Mouse (Mus musculus): ENCODE results near the gene Itsn2. TPM values are rescaled to one million over a fixed set of nuclear protein-coding genes. Genes with fewer than 3 reads are reported as not detected.

The Itsn2 gene
- total and polyA plus RNA-seq, 3 experiments: 27.9 to 48.1 (median 44.4) TPM

DNA sequence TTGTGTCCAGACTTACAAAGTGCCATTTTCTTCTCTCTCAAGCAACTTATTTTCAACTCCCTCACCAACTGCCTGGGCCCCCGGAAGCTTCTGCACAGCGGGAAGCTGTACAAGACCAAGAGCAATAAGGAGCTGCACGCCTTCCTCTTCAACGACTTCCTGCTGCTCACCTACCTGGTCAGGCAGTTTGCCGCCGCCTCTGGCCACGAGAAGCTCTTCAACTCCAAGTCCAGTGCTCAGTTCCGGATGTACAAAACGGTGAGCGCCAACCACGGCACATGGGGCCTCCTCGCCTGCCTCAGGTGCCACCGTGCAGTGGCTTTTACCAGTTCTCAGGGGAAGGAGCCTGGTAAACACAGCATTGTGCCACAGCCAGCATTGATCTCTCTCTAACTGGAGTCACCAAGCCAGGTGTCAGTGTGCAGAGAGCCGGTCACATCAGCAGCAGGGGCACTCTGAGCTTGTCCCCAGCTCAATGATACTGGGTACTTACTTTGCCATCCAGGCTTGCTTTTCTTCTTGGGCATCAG, 115.1 kb downstream of the Itsn2 start:
- H3K27me3 ChIP-seq (replicated peaks): no peaks in the 10 kb centered on the region
- no peak overlapping the region for H3K27ac ChIP-seq (ENCODE audit: insufficient read depth, low read depth)
- H3K79me2 ChIP-seq (replicated peaks; ENCODE audit: control insufficient read depth, extremely low read depth, insufficient read depth, poor library complexity, severe bottlenecking): no peaks in the 10 kb centered on the region
- peaks cover 46 to 68% of the 10 kb centered on the region in 2 experiments for H3K36me3 ChIP-seq (replicated peaks in 1 of 2; ENCODE audit: control insufficient read depth in 1 of 2, insufficient read depth in 1 of 2, low read length in 1 of 2)
- H3K9me3 ChIP-seq (replicated peaks; ENCODE audit: low read length): no peaks in the 10 kb centered on the region
- dilution Hi-C loops (cut with MboI; ENCODE audit: extremely low pct_ligation_motif_present, extremely low pct_unique_long_range_greater_than_20kb, low sequenced_read_pairs) (no loop called here), in situ Hi-C loops (cut with MboI; ENCODE audit: low pct_ligation_motif_present, low pct_unique_long_range_greater_than_20kb, low sequenced_read_pairs) (no loop called here)
- TF ChIP-seq HCFC1 (IDR thresholded peaks at IDR 0.05; ENCODE audit: low read depth, low read length) (no peak), MAFK (IDR thresholded peaks at IDR 0.05; ENCODE audit: insufficient replicate concordance, low read length) (no peak), BHLHE40 (IDR thresholded peaks at IDR 0.05; ENCODE audit: low read depth, low read length) (no peak), ZKSCAN1 (IDR thresholded peaks at IDR 0.05; ENCODE audit: borderline replicate concordance, low read depth, low read length) (no peak), MAZ (IDR thresholded peaks at IDR 0.05; ENCODE audit: low read depth, low read length) (no peak), ZC3H11A (IDR thresholded peaks at IDR 0.05; ENCODE audit: low read depth, low read length) (no peak), GABPA (IDR thresholded peaks at IDR 0.05; ENCODE audit: insufficient replicate concordance, low read depth, low read length) (no peak), CHD1 (IDR thresholded peaks at IDR 0.05; ENCODE audit: low read depth, low read length) (no peak)
- DNase-seq (ENCODE audit: extremely low read depth): no peak
- no peak overlapping the region for H3K9ac ChIP-seq (ENCODE audit: insufficient read depth, low read depth)
- no peak overlapping the region for H3K4me3 ChIP-seq (replicated peaks in 1 of 3; ENCODE audit: low read depth in 2 of 3, low read length in 2 of 3, poor library complexity in 1 of 3)
- H3K4me2 ChIP-seq (ENCODE audit: insufficient read depth, low read depth, poor library complexity, severe bottlenecking): no peak overlapping the region
- H3K4me1 ChIP-seq (ENCODE audit: control insufficient read depth in 1 of 2, insufficient read depth in 2 of 2): peaks cover under 1 to 2% of the 10 kb centered on the region in 2 experiments; a peak in 2 of 4 replicates

DNA sequence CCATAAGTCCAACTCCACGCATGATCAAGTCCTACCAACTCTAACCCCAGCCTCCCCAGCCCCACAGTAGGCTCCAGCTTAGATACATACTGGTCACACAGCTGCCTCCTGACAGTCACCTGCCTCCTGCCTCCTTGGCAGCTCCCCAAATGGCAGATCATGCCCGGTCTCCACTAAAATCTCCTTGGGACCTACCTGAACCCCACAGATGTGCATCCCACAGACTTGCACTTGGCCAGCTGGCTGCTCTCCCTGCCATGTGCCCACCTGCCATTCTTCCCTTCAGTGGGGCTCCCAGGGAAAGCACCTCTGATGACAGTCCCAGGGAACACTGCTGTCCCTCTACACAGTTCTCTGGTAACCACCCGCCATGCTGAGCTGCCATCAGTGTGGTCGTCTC, 115.9 kb downstream of the Itsn2 start:
- DNase-seq (ENCODE audit: extremely low read depth): no peak

DNA sequence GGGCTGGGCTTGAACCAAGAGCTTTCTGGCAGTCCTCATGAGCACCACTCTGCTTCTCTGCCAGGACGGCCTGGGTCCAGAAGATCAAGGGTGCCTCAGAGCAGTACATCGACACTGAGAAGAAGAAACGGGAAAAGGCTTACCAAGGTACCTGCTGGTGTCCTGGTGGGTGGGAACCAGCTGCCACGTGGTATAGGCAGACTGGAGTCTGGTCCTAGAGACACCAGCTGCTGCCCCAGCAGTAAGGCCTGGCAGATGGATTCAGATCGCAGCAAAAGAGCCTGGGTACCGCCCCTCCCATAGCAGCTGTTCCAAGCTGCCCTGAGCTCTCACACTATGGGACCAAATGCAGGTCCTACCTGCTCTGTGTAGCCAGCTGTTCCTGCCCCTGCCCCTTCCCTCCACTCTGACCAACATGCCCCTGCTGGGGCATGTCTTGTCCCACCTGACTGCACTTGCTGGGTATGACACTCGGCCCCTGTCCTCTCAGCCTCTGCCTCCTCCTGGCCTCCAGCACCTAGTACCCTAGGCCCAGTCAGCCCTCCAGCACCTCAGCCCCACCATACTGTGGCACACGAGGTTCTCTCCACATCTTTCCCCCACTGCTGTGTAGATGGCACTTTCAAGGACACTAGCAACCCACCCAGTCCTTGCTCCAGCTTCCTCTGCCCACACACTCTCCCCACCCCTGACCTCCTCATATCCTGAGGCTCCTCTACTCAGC, 116.6 kb downstream of the Itsn2 start:
- H3K4me3 ChIP-seq (replicated peaks in 1 of 3; ENCODE audit: low read depth in 2 of 3, low read length in 2 of 3, poor library complexity in 1 of 3): no peak overlapping the region
- H3K27ac ChIP-seq (ENCODE audit: insufficient read depth, low read depth): no peak overlapping the region
- H3K9ac ChIP-seq (ENCODE audit: insufficient read depth, low read depth): no peak overlapping the region
- dilution Hi-C loops (cut with MboI; ENCODE audit: extremely low pct_ligation_motif_present, extremely low pct_unique_long_range_greater_than_20kb, low sequenced_read_pairs) (no loop called here), in situ Hi-C loops (cut with MboI; ENCODE audit: low pct_ligation_motif_present, low pct_unique_long_range_greater_than_20kb, low sequenced_read_pairs) (no loop called here)
- H3K4me1 ChIP-seq (ENCODE audit: control insufficient read depth in 1 of 2, insufficient read depth in 2 of 2): no peaks in the 10 kb centered on the region
- H3K27me3 ChIP-seq (replicated peaks): no peaks in the 10 kb centered on the region
- H3K9me3 ChIP-seq (replicated peaks; ENCODE audit: low read length): no peaks in the 10 kb centered on the region
- H3K36me3 ChIP-seq (replicated peaks in 1 of 2; ENCODE audit: control insufficient read depth in 1 of 2, insufficient read depth in 1 of 2, low read length in 1 of 2): peaks cover 52 to 77% of the 10 kb centered on the region in 2 experiments
- no peak for DNase-seq (ENCODE audit: extremely low read depth)
- H3K79me2 ChIP-seq (replicated peaks; ENCODE audit: control insufficient read depth, extremely low read depth, insufficient read depth, poor library complexity, severe bottlenecking): no peaks in the 10 kb centered on the region
- H3K4me2 ChIP-seq (ENCODE audit: insufficient read depth, low read depth, poor library complexity, severe bottlenecking): no peak overlapping the region
- no peak for TF ChIP-seq ETS1 (conservative IDR thresholded peaks at IDR 0.05; ENCODE audit: low read depth, low read length)
- no peak for TF ChIP-seq PAX5 (IDR thresholded peaks at IDR 0.05; ENCODE audit: low read length)
- TF ChIP-seq BHLHE40 (IDR thresholded peaks at IDR 0.05; ENCODE audit: low read depth, low read length): no peak
- no peak for TF ChIP-seq POLR2AphosphoS2 (IDR thresholded peaks at IDR 0.05; ENCODE audit: low read depth, low read length)
- TF ChIP-seq ZNF384 (IDR thresholded peaks at IDR 0.05; ENCODE audit: low read depth, low read length): no peak
- no peak for TF ChIP-seq EP300 (IDR thresholded peaks at IDR 0.05; ENCODE audit: low read length)
- no peak for TF ChIP-seq NRF1 (IDR thresholded peaks at IDR 0.05; ENCODE audit: low read depth, low read length)
- no peak for TF ChIP-seq NELFE (IDR thresholded peaks at IDR 0.05; ENCODE audit: low read depth, low read length)
- no peak for TF ChIP-seq SMC3 (IDR thresholded peaks at IDR 0.05; ENCODE audit: low read depth, low read length)
- TF ChIP-seq KAT2A (IDR thresholded peaks at IDR 0.05; ENCODE audit: insufficient replicate concordance, low read length): no peak
- no peak for TF ChIP-seq MEF2A (IDR thresholded peaks at IDR 0.05; ENCODE audit: borderline replicate concordance, low read depth, low read length)
- TF ChIP-seq JUND (conservative IDR thresholded peaks at IDR 0.05; ENCODE audit: low read depth, low read length): no peak
- no peak for TF ChIP-seq CTCF (conservative IDR thresholded peaks at IDR 0.05 in 1 of 2, IDR thresholded peaks at IDR 0.05 in 1 of 2; ENCODE audit: low read depth in 2 of 2, low read length in 2 of 2)
- TF ChIP-seq RCOR1 (conservative IDR thresholded peaks at IDR 0.05; ENCODE audit: low read depth, low read length): no peak

More for the DNA sequence above, 115.9 kb downstream of the Itsn2 start:
- Histone ChIP-seq H3K27ac (ENCODE audit: insufficient read depth, low read depth) (no peak overlapping the region), H3K4me2 (ENCODE audit: insufficient read depth, low read depth, poor library complexity, severe bottlenecking) (no peak overlapping the region), H3K4me3 (replicated peaks in 1 of 3; ENCODE audit: low read depth in 2 of 3, low read length in 2 of 3, poor library complexity in 1 of 3) (no peak overlapping the region), H3K36me3 (replicated peaks in 1 of 2; ENCODE audit: control insufficient read depth in 1 of 2, insufficient read depth in 1 of 2, low read length in 1 of 2) (peaks cover 51 to 73% of the 10 kb centered on the region in 2 experiments), H3K9ac (ENCODE audit: insufficient read depth, low read depth) (no peak overlapping the region), H3K79me2 (replicated peaks; ENCODE audit: control insufficient read depth, extremely low read depth, insufficient read depth, poor library complexity, severe bottlenecking) (no peaks in the 10 kb centered on the region), H3K27me3 (replicated peaks) (no peaks in the 10 kb centered on the region), H3K4me1 (ENCODE audit: control insufficient read depth in 1 of 2, insufficient read depth in 2 of 2) (no peaks in the 10 kb centered on the region), H3K9me3 (replicated peaks; ENCODE audit: low read length) (no peaks in the 10 kb centered on the region)
- TF ChIP-seq MAFK (IDR thresholded peaks at IDR 0.05; ENCODE audit: insufficient replicate concordance, low read length): no peak
- TF ChIP-seq MAX (IDR thresholded peaks at IDR 0.05; ENCODE audit: low read length): no peak
- no peak for TF ChIP-seq ETS1 (conservative IDR thresholded peaks at IDR 0.05; ENCODE audit: low read depth, low read length)
- no peak for TF ChIP-seq ZMIZ1 (IDR thresholded peaks at IDR 0.05; ENCODE audit: low read depth, low read length)
- no peak for TF ChIP-seq KAT2A (IDR thresholded peaks at IDR 0.05; ENCODE audit: insufficient replicate concordance, low read length)
- TF ChIP-seq ZNF384 (IDR thresholded peaks at IDR 0.05; ENCODE audit: low read depth, low read length): no peak
- TF ChIP-seq CHD2 (IDR thresholded peaks at IDR 0.05; ENCODE audit: low read length): no peak
- no peak for TF ChIP-seq PAX5 (IDR thresholded peaks at IDR 0.05; ENCODE audit: low read length)
- TF ChIP-seq BHLHE40 (IDR thresholded peaks at IDR 0.05; ENCODE audit: low read depth, low read length): no peak
- dilution Hi-C loops (cut with MboI; ENCODE audit: extremely low pct_ligation_motif_present, extremely low pct_unique_long_range_greater_than_20kb, low sequenced_read_pairs): no loop called here
- in situ Hi-C loops (cut with MboI; ENCODE audit: low pct_ligation_motif_present, low pct_unique_long_range_greater_than_20kb, low sequenced_read_pairs): no loop called here
